Mouse (Mus musculus): ENCODE data around the gene Pole4.

Gene Pole4

GRCm38 (mm10) chr6:82705221-82705620 lies at the start of gene Pole4:
Gene Pole4 (minus strand): TSS chr6:82705365.
- no peak for DNase-seq (ENCODE audit: extremely low spot score)

- no peak for DNase-seq (ENCODE audit: extremely low spot score)
These were observed 49.6 kb upstream of the Pole4 start for GRCm38 (mm10) chr6:82754769-82755168.

DNA sequence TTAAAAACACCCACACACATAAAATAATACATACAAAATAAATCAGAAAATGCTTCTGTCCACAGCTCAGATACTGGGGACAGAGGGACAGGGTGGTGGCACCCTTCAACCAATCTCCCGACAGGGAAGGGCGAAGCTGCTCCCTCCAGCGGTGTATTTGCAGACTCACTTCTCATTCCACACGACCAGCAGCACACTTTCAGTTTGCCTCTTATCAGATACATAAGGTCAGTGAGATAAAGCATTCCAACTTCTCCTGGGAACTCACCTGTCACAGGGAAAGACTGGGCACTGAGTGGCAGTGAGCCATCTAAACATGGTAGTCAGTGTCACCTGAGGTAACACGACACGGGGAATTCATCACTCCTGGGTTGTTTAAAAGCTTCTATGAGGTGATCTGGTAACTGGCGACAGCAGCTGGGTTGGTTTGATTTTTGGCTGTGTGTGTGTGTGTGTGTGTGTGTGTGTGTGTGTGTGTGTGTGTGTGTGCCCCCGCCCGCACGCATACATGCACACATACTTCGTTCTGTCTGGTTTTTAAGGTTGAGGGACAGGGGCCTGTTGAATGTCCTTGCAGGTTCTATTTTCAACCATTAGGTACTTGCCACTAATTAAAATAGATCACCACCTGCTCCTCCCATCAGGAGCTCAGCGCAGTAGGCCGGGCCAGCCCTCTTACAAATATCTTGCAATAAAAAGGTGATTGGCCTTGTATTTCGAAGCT lies 48.6 kb upstream of the Pole4 start:
- DNase-seq (ENCODE audit: extremely low spot score): no peak

GRCm38 (mm10) chr6:82753061-82753460 lies 47.9 kb upstream of the Pole4 start:
- DNase-seq (ENCODE audit: extremely low spot score): no peak

DNA sequence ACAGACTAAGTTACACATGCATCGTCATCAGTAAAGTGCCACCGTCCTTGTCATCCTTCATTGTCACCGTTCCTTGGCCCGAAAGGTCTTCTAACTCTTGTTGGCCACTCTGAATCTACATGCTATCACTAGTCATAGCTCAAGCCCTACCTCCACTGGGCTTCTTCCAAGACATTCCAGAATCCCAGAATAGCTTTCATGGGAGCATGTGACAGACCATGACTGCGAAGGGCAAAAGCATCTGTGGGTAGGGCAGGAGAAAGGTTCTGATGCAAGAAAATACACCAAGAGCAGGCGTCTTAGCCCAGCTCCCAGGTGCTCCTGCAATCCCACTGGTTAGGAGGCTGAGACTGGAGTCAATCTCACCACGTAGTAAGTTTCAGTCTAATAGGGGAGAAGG lies 46.6 kb upstream of the Pole4 start:
- no peak for DNase-seq (ENCODE audit: extremely low spot score)

DNA sequence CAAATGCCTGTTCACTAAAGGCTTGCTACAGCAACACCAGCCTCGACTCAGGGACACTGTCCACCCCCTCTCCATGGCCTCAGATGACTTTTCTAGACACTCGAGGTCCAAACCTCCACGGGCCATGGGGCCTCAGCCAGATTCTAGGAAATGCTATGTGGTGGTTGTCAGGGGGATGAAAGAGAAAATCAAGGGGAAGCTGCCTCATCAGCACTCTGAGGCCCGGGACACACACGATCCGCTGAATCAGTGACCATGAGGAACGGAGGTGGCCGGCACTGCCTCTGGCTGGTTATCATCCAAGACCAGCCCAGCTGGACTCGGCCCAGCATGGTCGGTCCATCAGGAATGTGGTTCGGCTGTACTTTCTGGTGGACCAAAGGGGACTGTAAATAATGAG lies 45.9 kb upstream of the Pole4 start:
- no peak for DNase-seq (ENCODE audit: extremely low spot score)

DNA sequence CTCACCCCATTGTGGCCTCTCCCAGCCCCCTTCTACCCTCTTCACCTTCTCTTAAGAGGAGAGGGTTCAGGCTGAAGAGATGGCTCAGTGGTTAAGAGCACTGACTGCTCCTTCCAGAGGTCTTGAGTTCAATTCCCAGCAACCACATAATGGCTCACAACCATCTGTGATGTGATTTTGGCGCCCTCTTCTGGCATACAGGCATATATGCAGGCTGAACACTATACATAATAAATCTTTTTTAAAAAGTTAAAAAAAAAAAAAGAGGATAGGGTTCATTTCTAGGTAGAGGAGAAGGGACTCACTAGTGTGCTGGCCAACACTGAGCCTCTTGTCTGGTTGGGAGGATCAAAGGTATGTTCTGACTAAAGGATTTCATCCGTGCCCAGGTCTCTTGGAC lies 44.9 kb upstream of the Pole4 start:
- DNase-seq (ENCODE audit: extremely low spot score): no peak

- no peak for DNase-seq (ENCODE audit: extremely low spot score)
These were observed 43.0 kb upstream of the Pole4 start for GRCm38 (mm10) chr6:82748106-82748672.

GRCm38 (mm10) chr6:82747085-82747484 lies 41.9 kb upstream of the Pole4 start:
- no peak for DNase-seq (ENCODE audit: extremely low spot score)

GRCm38 (mm10) chr6:82744553-82744952 lies 39.4 kb upstream of the Pole4 start:
- DNase-seq (ENCODE audit: extremely low spot score): no peak

DNA sequence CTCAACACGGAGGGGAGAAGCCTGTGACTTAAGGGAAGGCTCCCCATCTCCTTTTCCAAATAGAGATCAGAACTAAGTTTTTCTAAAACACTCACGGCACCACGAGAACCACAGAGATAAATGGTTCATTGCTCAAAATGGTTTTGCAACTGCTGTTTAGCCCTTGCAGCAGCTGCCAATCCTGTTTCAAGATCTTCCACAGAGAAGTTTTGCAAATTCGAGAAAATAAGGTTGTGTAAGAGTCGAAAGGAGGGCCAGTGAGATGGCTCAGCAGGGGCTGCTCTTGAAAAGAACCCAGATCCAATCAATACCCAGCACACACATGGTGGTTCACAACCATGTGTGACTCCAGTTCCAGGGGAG lies 36.3 kb upstream of the Pole4 start:
- no peak for DNase-seq (ENCODE audit: extremely low spot score)

- no peak for DNase-seq (ENCODE audit: extremely low spot score)
These were observed 35.8 kb upstream of the Pole4 start for GRCm38 (mm10) chr6:82740868-82741517.

- DNase-seq (ENCODE audit: extremely low spot score): peak; percentile 53
These were observed 35.1 kb upstream of the Pole4 start for GRCm38 (mm10) chr6:82740269-82740668.

GRCm38 (mm10) chr6:82737634-82738540 lies 32.7 kb upstream of the Pole4 start:
- no peak for DNase-seq (ENCODE audit: extremely low spot score)

DNA sequence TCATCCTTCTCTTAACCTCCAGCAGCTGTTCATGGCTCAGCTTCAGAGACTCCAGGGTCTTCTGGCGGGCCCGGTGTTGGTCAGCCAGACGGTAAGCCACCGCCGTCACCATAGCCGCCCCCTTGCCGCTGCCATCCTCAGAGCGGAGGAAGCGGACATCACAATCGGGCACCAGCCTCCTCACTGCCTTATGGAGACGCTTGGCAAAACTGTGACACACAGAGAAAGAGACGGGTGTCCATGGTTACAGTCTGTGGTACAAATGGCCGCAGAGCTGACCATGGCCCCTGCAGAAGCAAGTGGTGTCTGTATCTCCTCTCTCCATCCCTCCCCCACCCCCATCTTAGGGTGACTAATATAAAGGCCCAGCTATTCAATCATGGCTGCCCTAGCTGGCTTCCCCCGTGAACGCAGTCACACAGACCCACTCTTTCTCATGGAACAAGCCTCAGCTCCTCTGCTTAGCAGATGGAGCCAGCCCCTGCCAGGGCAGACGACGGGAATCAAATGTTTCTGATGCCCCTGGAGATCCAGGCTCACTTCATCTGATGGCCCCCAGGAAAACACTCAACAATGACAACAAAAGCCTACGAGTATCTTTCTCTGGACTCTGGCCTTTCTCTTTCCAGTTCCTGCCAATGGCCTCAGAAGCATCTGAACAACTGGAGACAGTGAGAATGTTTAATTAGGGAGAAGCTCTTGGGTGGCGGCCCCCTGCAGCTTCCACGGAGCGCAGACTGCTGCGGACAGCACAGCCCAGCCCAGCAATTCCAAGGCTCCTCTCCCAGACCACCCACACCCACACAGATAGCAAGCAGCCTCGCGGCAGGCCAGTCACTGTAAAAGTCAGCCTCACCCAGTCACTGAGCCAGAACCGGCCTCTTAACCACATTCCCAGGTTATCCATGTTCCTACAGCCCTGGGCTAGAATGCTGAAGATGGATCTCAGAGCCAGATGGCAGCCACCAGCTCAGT lies 31.7 kb upstream of the Pole4 start:
- DNase-seq (ENCODE audit: extremely low spot score): no peak

- no peak for DNase-seq (ENCODE audit: extremely low spot score)
These were observed 30.2 kb upstream of the Pole4 start for GRCm38 (mm10) chr6:82735347-82735746.

DNA sequence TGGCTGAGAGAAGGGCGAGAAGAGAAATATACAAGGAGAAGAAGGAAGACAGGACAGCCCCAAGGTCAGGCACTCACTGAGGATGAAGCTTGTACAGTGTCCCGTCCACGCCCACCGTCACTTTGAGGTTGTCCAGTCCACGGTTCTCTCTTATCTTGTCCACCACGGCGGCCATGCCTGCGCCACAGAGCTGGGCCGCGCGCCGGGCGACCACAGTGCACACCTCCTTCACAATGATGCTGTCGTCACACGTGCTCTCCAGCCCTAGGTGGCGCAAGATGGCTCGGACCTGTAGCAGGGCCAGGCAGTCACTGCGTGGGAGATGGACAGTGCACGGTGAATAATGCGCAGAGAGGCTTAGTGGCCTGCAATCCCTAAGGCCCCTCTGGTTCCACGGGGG lies 23.5 kb upstream of the Pole4 start:
- DNase-seq (ENCODE audit: extremely low spot score): no peak

GRCm38 (mm10) chr6:82727206-82727605 lies 22.0 kb upstream of the Pole4 start:
- no peak for DNase-seq (ENCODE audit: extremely low spot score)

DNA sequence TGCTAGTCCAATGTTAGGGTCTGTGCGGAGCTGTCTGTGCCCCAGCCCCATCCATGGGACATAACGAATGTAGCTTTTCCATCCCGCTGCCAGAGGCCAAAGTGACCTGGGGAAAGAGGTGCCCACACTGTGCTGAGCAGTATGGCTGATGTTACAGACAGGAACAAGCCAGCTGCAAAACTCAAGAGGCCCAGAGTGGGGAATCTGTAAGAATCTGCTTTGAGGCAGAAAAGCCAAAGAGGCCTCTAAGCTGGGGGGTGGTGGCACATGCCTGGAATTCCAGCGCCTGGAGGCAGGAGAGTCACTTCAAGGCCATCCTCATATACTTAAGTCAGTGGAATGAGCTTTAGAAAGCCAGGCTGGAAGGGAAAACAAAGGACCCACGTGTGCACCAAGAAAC lies 18.2 kb upstream of the Pole4 start:
- peak; percentile 60 for DNase-seq (ENCODE audit: extremely low spot score)

GRCm38 (mm10) chr6:82716126-82716525 lies 11.0 kb upstream of the Pole4 start:
- no peak for DNase-seq (ENCODE audit: extremely low spot score)

DNA sequence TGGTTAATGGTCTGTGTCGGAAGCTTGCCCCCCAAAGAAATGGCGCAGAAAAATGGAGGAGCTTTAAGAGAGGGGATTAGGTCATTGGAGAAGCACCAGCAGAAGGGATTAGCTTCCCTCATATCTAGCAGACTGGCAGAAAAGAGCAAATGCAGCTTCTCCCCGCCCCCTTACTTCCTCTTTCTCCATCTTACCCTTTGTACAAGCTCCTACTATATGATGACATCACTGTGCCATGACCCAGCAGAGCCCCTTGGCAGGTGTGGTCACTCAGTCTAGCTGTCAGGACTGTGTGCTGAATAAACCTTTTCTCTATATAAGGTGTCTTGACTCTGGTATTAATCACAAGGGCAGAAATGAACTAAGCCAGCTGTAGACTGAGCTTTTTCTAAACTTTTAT lies 10.5 kb upstream of the Pole4 start:
- DNase-seq (ENCODE audit: extremely low spot score): no peak

All from embryo, embryonic 9.5 days (tissue).